Mouse (Mus musculus) hindbrain, embryonic 13.5 days (tissue): ENCODE measurements around the gene Abcc1. TPM values are rescaled to one million over a fixed set of nuclear protein-coding genes. Genes with fewer than 3 reads are reported as not detected.

Source experiments
- ATAC-seq: fragments of 200-750 bp; cut with Nextera tagmentation; 2 replicates; pipeline ENCODE4 v1.8.0; 2017; ENCODE audit warnings: moderate TSS enrichment; ENCODE audit not compliant: low FRiP score
- H3K27ac ChIP-seq: fragments of 300-500 bp; sonication (generic); 2 replicates; pipeline ENCODE4 v1.5.1; 2015; ENCODE audit warnings: inconsistent platforms, mild to moderate bottlenecking, moderate library complexity
- H3K27me3 ChIP-seq: fragments of 300-500 bp; sonication (generic); 2 replicates; pipeline ENCODE4 v1.6.1; 2015; ENCODE audit warnings: mild to moderate bottlenecking, inconsistent platforms
- H3K36me3 ChIP-seq: fragments of 300-500 bp; sonication (generic); 2 replicates; pipeline ENCODE4 v1.6.1; 2015; ENCODE audit warnings: mild to moderate bottlenecking, inconsistent platforms
- H3K4me1 ChIP-seq: fragments of 300-500 bp; sonication (generic); replicated peaks from 2 replicates; pipeline ENCODE4 v1.6.1; 2015; ENCODE audit warnings: inconsistent platforms
- H3K4me2 ChIP-seq: fragments of 300-500 bp; sonication (generic); 2 replicates; pipeline ENCODE4 v1.6.1; 2015; ENCODE audit warnings: inconsistent platforms, mild to moderate bottlenecking, moderate library complexity
- H3K4me3 ChIP-seq: fragments of 300-500 bp; sonication (generic); 2 replicates; pipeline ENCODE4 v1.5.1; 2015; ENCODE audit warnings: mild to moderate bottlenecking, inconsistent platforms
- H3K9ac ChIP-seq: fragments of 300-500 bp; sonication (generic); 2 replicates; pipeline ENCODE4 v1.6.1; 2015; ENCODE audit warnings: mild to moderate bottlenecking, inconsistent platforms
- H3K9me3 ChIP-seq: fragments of 300-500 bp; sonication (generic); 2 replicates; pipeline ENCODE4 v1.6.1; 2016; ENCODE audit warnings: inconsistent platforms
- WGBS: fragments of 180-500 bp; shearing (Covaris S2); methylation state at CpG from one replicate; pipeline ENCODE4 v1.1.7; 2015; 5-methylcytosine and 5-hydroxymethylcytosine counted together
- polyA plus RNA-seq: library from polyadenylated mRNA; unstranded; fragments of >200 nt; fragmentation: Nextera tagmentation; extraction: Ambion mirVana; gene quantifications from 2 replicates; pipeline ENCODE4 v1.2.1, GENCODE M21; 2015

Gene Abcc1
- polyA plus RNA-seq, 1 experiment from 2014 or later, result 8.0 TPM

DNA sequence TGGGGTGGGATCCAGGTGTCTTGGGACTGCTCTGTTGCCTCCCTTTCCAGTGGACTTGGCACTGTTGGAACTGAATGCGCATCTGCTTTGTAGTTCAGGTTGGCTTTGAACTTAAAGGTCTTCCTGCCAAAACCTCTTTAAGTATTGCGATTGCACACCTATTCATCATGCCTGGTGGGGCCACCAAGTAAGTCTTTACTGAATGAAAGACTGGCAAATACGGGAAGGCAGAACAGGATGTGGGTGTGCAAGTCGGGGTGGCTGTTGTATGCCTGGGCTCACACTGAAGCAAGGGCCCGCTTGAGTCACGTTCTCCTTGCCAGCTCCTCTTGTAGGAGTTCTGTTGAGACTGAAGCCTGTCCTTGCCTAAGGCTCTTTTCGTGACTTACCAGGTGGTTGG lies 18.5 kb downstream of the Abcc1 start:
- H3K36me3 ChIP-seq, result no peaks in the 10 kb centered on the region
- no peaks in the 10 kb centered on the region for H3K9me3 ChIP-seq
- no peaks in the 10 kb centered on the region for H3K4me1 ChIP-seq
- no peak overlapping the region for H3K4me3 ChIP-seq
- no peaks in the 10 kb centered on the region for H3K27me3 ChIP-seq
- 89% methylated on average over 7 of the region's 7 CpGs for WGBS
- H3K27ac ChIP-seq, result no peak overlapping the region
- H3K4me2 ChIP-seq, result no peak overlapping the region
- H3K9ac ChIP-seq, result no peak overlapping the region
- ATAC-seq, result no peak

DNA sequence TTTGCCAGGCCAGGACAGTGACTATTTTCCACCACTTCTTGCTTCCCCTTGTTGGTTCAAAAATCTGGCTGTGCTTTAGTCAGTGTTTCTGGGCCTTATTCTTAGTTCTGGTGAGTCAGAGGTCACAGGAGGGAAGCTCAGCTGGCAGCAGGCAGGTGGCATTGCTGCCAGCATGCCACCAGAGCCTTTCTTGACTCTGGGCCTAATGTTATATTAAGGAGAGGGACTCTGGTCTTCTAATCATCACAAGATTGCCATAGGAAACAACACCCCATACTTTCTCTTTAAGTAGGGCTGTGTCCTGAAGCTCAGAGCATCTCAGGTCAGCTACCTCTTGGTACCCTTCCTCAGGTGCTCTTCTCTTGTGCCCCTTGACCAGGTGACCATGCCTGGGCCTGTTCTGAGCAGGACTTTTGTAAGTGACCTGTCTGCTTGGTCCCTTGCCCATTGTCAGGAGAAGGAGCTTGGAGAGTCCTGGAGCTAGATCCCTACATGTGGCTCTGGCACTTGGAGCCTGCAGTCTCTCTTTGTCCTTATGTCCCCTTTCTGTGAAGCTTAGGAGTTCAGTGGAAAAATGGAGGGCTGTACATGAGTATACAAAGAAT lies 19.8 kb downstream of the Abcc1 start:
- Histone ChIP-seq H3K4me2 (no peak overlapping the region), H3K27ac (no peak overlapping the region), H3K4me3 (no peak overlapping the region), H3K4me1 (no peaks in the 10 kb centered on the region), H3K36me3 (no peaks in the 10 kb centered on the region), H3K27me3 (no peaks in the 10 kb centered on the region), H3K9ac (no peak overlapping the region), H3K9me3 (no peaks in the 10 kb centered on the region)
- no peak for ATAC-seq

DNA sequence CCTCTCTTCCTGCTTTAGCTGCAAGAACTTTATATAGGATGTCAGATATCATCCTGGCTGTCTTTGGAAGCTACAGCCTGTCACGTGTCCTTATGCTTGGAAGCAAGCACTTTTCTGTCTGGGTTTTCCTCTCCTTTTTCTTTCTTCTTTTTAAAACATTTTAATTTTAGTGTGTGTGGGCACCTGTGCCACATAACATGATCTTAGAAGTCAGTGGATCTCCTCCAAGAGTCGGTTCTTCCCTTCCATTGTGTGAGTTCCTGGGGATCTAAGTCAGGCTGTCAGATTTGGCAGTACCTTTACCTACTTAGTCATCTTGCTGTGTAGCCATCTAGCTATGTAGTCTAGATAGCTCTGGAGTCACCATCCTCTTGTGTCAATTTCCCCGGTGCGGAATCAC lies 37.9 kb downstream of the Abcc1 start:
- no peak overlapping the region for H3K27ac ChIP-seq
- H3K4me1 ChIP-seq, result no peaks in the 10 kb centered on the region
- H3K9me3 ChIP-seq, result no peaks in the 10 kb centered on the region
- ATAC-seq, result no peak
- H3K36me3 ChIP-seq, result peaks cover 19% of the 10 kb centered on the region
- no peak overlapping the region for H3K4me3 ChIP-seq
- H3K27me3 ChIP-seq, result no peaks in the 10 kb centered on the region
- WGBS, result 97% methylated on average over 4 of the region's 4 CpGs
- H3K4me2 ChIP-seq, result no peak overlapping the region
- H3K9ac ChIP-seq, result no peak overlapping the region

DNA sequence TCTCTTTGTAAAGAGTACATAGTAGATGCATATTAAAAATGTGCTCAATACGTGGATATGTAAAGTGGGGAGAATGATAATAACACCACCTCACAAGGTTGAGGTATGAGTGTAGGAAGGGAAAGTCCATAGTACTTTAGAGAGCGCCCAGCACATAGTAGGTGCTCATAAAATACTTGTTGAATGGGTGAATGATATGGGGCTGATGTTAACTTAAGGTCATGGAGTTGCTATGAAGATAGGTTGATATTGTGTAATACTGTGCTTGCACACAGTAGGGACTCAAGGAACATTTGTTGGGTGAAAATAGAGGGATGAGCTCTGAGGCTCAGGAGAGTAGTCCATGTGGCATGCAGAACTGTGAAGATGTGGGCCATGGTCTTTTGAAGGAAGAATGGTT lies 42.1 kb downstream of the Abcc1 start:
- no peak overlapping the region for H3K4me2 ChIP-seq
- H3K27me3 ChIP-seq, result no peaks in the 10 kb centered on the region
- H3K4me3 ChIP-seq, result no peak overlapping the region
- no peak overlapping the region for H3K9ac ChIP-seq
- peaks cover 44% of the 10 kb centered on the region for H3K36me3 ChIP-seq
- 93% methylated on average over 2 of the region's 2 CpGs for WGBS
- H3K4me1 ChIP-seq, result no peaks in the 10 kb centered on the region
- no peak overlapping the region for H3K27ac ChIP-seq
- ATAC-seq, result no peak
- no peaks in the 10 kb centered on the region for H3K9me3 ChIP-seq

DNA sequence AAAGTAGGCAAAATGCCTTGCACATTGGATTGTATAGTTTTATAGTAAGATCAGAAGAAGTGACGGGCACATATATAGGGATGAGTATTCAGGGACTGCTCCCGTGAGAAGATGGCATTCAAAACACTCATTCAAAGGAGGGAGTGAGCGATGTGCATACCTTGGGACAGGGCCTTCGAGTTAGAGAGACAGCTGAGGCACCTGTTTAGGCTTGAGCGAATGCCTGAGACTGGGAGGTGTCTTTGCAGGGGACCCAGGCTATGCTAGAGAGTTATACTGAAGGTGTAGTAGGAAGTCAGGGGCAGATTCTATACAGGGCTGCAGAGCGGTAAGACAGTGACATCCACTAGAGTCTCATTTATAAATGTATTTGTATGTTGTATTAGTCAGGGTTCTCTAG lies 44.3 kb downstream of the Abcc1 start:
- Histone ChIP-seq H3K36me3 (peaks cover 52% of the 10 kb centered on the region), H3K9me3 (no peaks in the 10 kb centered on the region), H3K27me3 (no peaks in the 10 kb centered on the region), H3K4me3 (no peak overlapping the region), H3K4me1 (no peaks in the 10 kb centered on the region), H3K27ac (no peak overlapping the region), H3K4me2 (no peak overlapping the region), H3K9ac (no peak overlapping the region)
- no peak for ATAC-seq
- 94% methylated on average over 6 of the region's 6 CpGs for WGBS

DNA sequence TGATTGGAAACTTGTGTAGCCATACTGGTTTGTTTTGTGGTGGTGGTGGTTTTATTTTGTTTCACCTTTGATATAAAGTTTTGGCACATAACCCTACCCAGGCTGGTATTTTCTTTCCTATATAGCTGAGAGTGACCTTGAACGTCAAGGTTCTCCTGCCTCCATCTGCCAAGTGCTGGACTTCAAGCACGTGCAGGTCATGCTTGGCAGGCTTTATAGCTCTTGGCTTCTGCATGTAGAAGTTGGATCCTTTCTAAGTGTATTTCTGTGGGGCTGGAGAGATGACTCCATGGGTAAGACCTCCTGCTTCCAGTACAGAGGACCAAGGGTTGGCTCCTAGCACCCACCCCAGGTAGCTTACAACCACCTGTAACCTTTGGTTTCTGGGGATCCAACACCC lies 47.8 kb downstream of the Abcc1 start:
- no peaks in the 10 kb centered on the region for H3K9me3 ChIP-seq
- H3K4me1 ChIP-seq, result no peaks in the 10 kb centered on the region

DNA sequence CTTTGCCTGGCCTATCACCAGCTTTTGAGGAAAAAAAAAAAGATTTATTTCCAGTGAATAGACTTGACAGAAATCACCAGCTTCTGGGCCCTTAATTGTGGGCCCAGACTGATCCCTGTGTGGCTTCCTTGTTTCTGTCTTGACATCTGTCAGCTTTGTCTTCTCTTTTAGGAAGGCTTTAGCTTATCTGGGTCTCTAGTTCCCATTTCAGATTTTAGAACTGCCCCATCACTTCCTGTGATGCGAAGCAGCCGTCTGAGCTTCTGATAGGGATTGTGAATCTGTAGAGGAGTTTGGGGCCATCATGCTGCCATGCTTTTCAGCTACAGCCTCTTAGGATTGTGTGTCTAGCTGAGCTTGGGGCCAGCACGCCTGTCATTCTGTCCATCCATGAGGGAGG lies 48.4 kb downstream of the Abcc1 start:
- Histone ChIP-seq H3K36me3 (peaks cover 61% of the 10 kb centered on the region), H3K4me1 (no peaks in the 10 kb centered on the region), H3K27me3 (no peaks in the 10 kb centered on the region), H3K4me3 (no peak overlapping the region), H3K9me3 (no peaks in the 10 kb centered on the region), H3K9ac (no peak overlapping the region), H3K4me2 (no peak overlapping the region), H3K27ac (no peak overlapping the region)
- WGBS, result 95% methylated on average over 3 of the region's 3 CpGs
- ATAC-seq, result no peak

More for the DNA sequence above, 47.8 kb downstream of the Abcc1 start:
- Histone ChIP-seq H3K27me3 (no peaks in the 10 kb centered on the region), H3K9ac (no peak overlapping the region), H3K36me3 (peaks cover 67% of the 10 kb centered on the region), H3K4me2 (no peak overlapping the region), H3K27ac (no peak overlapping the region), H3K4me3 (no peak overlapping the region)
- 93% methylated on average over 2 of the region's 2 CpGs for WGBS
- ATAC-seq, result no peak

DNA sequence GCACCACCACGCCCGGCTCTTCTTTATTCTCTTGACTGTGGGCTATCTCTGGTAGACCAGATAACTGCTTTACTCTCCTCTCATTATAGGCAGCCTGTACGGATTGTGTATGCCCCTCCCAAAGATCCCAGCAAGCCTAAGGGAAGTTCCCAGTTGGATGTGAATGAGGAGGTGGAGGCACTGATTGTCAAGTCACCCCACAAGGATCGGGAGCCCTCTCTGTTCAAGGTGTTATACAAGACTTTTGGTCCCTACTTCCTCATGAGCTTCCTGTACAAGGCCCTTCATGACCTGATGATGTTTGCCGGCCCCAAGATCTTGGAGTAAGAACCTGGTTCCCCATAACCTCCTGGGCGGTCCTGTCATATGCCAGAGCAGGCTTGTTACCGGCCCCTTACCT lies 49.3 kb downstream of the Abcc1 start:
- Histone ChIP-seq H3K27ac (no peak overlapping the region), H3K9me3 (no peaks in the 10 kb centered on the region), H3K4me1 (no peaks in the 10 kb centered on the region), H3K27me3 (no peaks in the 10 kb centered on the region), H3K4me3 (no peak overlapping the region), H3K9ac (no peak overlapping the region), H3K4me2 (no peak overlapping the region), H3K36me3 (peaks cover 52% of the 10 kb centered on the region)
- WGBS, result 94% methylated on average over 7 of the region's 7 CpGs
- no peak for ATAC-seq

DNA sequence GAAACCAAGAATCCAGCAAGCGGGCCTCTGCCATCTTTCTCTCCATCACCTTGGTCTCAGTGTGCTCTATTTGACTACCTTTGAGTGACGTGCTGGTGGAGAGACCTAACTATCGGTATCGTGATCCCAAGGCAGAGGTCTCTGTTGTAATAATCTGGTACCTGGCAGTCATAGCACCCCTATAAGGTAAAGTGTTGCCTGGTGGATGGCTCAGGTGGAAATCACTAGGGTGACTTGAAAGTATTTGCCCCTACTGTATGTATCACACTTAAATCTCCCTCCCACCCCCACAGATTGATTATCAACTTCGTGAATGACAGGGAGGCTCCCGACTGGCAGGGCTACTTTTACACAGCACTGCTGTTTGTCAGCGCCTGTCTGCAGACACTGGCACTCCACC lies 49.8 kb downstream of the Abcc1 start:
- Histone ChIP-seq H3K4me3 (no peak overlapping the region), H3K9me3 (no peaks in the 10 kb centered on the region), H3K4me1 (no peaks in the 10 kb centered on the region), H3K27ac (no peak overlapping the region), H3K36me3 (peaks cover 48% of the 10 kb centered on the region), H3K27me3 (no peaks in the 10 kb centered on the region), H3K9ac (no peak overlapping the region), H3K4me2 (no peak overlapping the region)
- ATAC-seq, result no peak
- WGBS, result 92% methylated on average over 7 of the region's 7 CpGs

DNA sequence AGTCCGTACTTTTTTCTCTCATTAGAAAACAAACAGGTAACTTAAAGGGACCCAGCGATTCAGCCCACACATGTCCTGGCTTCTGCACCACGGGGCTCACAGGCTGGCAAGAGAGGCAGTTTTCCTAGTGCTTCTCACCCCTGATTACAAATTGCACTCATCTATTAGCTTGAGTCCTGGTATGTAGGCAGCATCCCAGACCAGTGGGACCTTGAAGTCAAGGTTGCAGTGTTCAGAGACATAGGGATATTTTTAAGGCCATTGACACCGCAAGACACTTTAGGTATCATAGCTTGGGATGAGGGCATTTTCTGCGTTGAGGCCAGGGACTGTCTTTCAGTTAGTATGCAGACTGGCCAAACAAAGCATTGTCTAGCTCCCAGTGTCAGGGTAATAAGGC lies 51.2 kb downstream of the Abcc1 start:
- Histone ChIP-seq H3K9ac (no peak overlapping the region), H3K9me3 (no peaks in the 10 kb centered on the region), H3K36me3 (peaks cover 37% of the 10 kb centered on the region), H3K27me3 (no peaks in the 10 kb centered on the region), H3K4me2 (no peak overlapping the region), H3K4me3 (no peak overlapping the region), H3K4me1 (no peaks in the 10 kb centered on the region), H3K27ac (no peak overlapping the region)
- 93% methylated on average over 5 of the region's 5 CpGs for WGBS
- ATAC-seq, result no peak

DNA sequence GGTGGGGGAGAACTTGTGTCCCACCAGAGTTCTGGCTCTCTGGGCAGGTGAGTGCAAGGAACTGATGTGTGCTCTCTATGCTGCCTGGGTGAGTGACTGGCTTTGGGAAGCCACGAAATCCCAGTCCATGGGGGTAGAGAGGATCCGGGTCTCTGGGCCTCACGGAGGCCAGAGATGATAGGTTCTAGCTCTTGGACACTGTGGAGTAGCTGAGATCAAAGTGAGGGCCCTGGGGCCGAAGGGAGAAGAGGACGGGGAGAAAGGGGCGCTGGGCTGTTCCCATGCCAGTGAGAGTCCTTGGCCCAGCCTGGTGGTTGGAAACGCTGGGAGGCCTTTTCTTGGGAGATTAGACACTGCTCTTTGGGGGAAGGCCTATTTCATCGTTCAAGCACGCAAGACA lies 53.8 kb downstream of the Abcc1 start:
- 94% methylated on average over 9 of the region's 9 CpGs for WGBS
- no peaks in the 10 kb centered on the region for H3K9me3 ChIP-seq
- ATAC-seq, result no peak

DNA sequence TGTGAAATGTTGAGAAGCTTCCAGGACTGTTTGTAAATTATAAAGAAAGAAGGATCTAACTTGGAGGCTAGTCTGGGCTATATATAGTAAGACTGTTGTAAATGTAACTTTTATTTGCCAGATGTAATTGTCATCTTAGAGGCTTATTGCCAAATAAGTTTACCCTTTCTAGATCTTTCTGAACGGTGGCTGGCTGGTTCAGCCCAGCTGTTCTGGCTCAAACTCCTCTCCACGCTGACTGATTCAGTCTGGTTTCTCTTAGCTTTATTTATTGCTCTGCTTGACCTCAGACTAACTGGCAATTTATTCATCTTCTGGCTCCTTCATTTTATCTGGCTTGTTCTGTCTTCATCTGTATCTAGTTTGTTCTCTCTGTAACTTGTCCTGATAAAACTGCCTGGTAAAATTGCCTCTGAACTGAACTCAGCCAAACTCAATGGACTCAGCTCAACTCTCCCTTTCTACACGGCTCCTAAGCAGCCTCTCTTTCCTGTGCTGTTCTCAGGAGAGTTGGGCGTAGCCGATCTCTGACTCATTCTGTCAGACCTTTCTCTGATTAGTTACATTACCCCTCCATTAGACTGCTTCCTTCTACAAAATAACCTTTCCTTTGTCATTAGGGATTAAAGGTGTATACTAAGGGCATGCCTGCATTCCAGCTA lies 55.7 kb downstream of the Abcc1 start:
- Histone ChIP-seq H3K36me3 (peaks cover 20% of the 10 kb centered on the region), H3K27ac (no peak overlapping the region), H3K4me1 (no peaks in the 10 kb centered on the region), H3K4me2 (no peak overlapping the region), H3K4me3 (no peak overlapping the region), H3K9ac (no peak overlapping the region), H3K9me3 (no peaks in the 10 kb centered on the region), H3K27me3 (no peaks in the 10 kb centered on the region)
- ATAC-seq, result no peak
- WGBS, result 88% methylated on average over 5 of the region's 5 CpGs

More for the DNA sequence above, 53.8 kb downstream of the Abcc1 start:
- Histone ChIP-seq H3K27me3 (no peaks in the 10 kb centered on the region), H3K4me2 (no peak overlapping the region), H3K4me3 (no peak overlapping the region), H3K4me1 (no peaks in the 10 kb centered on the region), H3K27ac (no peak overlapping the region), H3K36me3 (peaks cover 34% of the 10 kb centered on the region), H3K9ac (no peak overlapping the region)

DNA sequence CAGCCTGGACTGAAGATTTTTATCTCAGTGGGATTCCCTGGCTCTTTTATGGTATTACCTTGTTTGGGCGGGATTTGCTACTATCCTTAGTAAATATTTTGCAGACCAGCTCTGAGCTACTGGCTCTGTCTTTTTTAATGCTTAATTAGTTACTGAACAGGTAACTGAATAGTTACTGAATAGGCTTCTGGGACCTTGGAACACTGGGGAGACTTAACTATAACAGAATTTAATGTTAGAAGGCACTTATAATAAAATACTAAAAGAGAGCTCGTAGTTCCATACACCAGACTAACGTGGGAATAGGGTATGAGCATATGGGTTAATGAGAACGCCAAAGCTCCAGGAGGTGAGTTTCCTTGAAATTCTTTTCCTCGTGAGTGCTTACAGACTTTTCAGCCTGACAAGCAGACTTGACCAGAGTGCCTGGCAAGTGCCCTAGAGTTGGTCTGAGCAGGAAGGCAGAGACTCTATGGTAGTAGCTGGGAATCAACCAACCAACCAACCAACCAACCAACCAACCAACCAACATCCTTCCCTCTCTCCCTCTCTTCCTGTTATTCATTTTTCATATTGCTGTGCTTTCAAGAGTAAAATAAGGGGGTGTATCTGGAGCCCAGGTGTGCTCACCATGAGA lies 59.3 kb downstream of the Abcc1 start:
- Histone ChIP-seq H3K9ac (no peak overlapping the region), H3K27ac (no peak overlapping the region), H3K4me3 (no peak overlapping the region), H3K9me3 (no peaks in the 10 kb centered on the region), H3K27me3 (no peaks in the 10 kb centered on the region), H3K36me3 (peaks cover 22% of the 10 kb centered on the region), H3K4me2 (no peak overlapping the region), H3K4me1 (no peaks in the 10 kb centered on the region)
- no peak for ATAC-seq
- WGBS, result 93% methylated on average over 5 of the region's 5 CpGs
